Mouse (Mus musculus): ENCODE data around the gene Fbxo10. TPM values are rescaled to one million over a fixed set of nuclear protein-coding genes. Genes with fewer than 3 reads are reported as not detected.

Fbxo10 gene
- 16.3 and 19.2 TPM in 2 replicates for polyA plus RNA-seq (2012; rRNA removed)

DNA sequence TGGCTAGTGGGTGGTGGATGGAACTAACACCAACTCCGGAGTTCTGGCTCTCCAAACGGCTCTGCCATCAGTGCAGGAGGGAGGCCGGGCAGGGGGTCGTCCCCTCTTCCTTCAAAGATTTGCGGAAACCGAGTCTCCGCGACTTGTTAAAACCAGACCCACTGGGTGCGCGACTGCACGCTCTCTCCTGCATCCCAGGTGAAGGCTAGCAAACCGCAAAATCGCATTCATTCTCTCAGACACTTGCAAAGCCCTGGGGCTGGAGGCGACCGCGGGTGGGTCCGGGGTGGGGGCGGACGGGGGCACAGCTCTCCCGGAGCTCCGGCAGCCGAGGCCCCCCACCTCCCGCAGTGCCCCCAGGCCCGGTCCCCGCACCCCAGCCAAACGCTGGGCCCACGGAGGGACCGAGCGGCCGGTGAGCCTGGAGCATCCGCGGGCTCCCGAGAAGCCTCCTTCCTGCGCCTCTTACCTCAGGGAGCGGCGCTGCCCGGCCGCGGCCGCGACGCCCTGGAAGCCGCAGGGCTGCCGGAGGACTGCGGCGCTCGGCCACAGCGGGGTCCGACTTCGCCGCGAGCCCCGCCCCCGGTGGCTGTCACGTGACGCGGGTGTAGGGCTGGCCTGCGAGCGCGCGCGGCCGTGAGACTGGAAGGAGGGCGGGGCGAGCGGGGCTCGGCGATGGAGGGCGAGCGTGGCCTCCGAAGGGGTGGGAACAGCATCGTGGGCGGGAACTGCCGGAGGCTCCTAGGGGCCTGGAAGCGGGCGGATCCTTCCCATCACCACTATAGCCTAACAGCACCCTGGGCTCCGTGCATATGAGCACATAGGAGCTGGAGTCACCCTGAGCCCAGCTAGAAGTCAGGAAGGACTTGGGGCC lies at the start of gene Fbxo10:
Gene Fbxo10, minus strand, starts transcription at position 584 of the 874 bp plus-strand sequence.
- peak within 1 kb of the TSS; percentile 76 for H3K4me3 ChIP-seq (ENCODE audit: control insufficient read depth, insufficient read depth, low read length)
- under 1% methylated on average over 77 of the region's 77 CpGs for WGBS
- TF ChIP-seq POLR2A (IDR thresholded peaks at IDR 0.05; ENCODE audit: control insufficient read depth, extremely low read depth, insufficient read depth, low read length, poor library complexity) (no peak), CTCF (IDR thresholded peaks at IDR 0.05; ENCODE audit: borderline replicate concordance, control insufficient read depth, extremely low read depth, insufficient read depth, low read length, poor library complexity) (peak; percentile 29; the same call in 1 of the 2 replicates)
- no peak within 1 kb of the TSS for H3K27ac ChIP-seq (ENCODE audit: control insufficient read depth, insufficient read depth, low read length)
- H3K27me3 ChIP-seq (ENCODE audit: control insufficient read depth, insufficient read depth, low read length): no peaks in the 10 kb centered on the region
- DNase-seq: peak; percentile 92
- H3K4me1 ChIP-seq (replicated peaks; ENCODE audit: control insufficient read depth, insufficient read depth, low read length): peaks cover 5% of the 10 kb centered on the region; the same call in 1 of the 2 replicates
- no peaks in the 10 kb centered on the region for H3K36me3 ChIP-seq (ENCODE audit: control insufficient read depth, insufficient read depth, low read length)

DNA sequence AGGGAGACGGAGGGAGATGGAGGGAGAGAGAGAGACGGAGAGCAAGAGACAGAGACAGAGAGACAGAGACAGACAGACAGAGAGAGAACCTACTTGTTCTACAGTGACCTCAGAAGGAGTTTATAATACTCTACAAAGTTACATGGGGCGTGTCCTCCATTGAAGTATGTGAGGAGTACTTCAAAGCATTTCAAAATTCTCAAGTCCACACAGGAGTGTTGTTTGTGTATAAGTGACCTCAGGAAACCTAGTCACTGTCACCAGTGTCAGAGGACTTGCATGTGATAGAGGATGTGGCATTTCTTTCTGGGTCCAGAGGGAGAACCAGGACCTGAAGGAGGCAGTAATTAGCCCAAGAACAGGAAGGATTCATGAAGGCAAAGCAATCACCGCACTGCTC lies 46.6 kb upstream of the Fbxo10 start:
- no peaks in the 10 kb centered on the region for H3K4me1 ChIP-seq (replicated peaks; ENCODE audit: control insufficient read depth, insufficient read depth, low read length)
- WGBS: 69% methylated on average over 4 of the region's 4 CpGs

DNA sequence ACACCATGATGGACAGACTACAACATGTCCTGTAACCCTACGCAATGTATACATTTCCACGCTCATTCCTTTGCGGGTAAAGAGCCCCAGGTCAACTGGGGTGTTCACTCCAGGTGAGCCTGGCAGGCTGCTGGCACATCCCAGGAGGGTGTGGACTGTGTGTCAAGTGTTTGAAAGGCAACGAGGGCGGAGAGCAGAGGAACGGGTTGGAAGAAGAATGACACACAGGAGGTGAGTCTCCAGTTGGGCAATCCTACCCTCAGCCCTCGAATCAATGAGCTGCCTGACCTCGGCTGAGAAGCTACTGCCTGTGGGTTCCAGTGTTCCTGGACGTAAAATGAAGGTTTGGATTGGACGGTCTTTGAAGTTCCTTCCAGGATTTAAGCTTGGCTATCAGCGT lies 36.9 kb upstream of the Fbxo10 start:
- no peak overlapping the region for H3K27ac ChIP-seq (ENCODE audit: control insufficient read depth, insufficient read depth, low read length)

More for the DNA sequence above, 46.6 kb upstream of the Fbxo10 start:
- no peak overlapping the region for H3K4me3 ChIP-seq (ENCODE audit: control insufficient read depth, insufficient read depth, low read length)
- no peak for DNase-seq
- no peak overlapping the region for H3K27ac ChIP-seq (ENCODE audit: control insufficient read depth, insufficient read depth, low read length)
- no peak for TF ChIP-seq POLR2A (IDR thresholded peaks at IDR 0.05; ENCODE audit: control insufficient read depth, extremely low read depth, insufficient read depth, low read length, poor library complexity)
- no peak for TF ChIP-seq CTCF (IDR thresholded peaks at IDR 0.05; ENCODE audit: borderline replicate concordance, control insufficient read depth, extremely low read depth, insufficient read depth, low read length, poor library complexity)
- H3K36me3 ChIP-seq (ENCODE audit: control insufficient read depth, insufficient read depth, low read length): no peaks in the 10 kb centered on the region
- no peaks in the 10 kb centered on the region for H3K27me3 ChIP-seq (ENCODE audit: control insufficient read depth, insufficient read depth, low read length)

DNA sequence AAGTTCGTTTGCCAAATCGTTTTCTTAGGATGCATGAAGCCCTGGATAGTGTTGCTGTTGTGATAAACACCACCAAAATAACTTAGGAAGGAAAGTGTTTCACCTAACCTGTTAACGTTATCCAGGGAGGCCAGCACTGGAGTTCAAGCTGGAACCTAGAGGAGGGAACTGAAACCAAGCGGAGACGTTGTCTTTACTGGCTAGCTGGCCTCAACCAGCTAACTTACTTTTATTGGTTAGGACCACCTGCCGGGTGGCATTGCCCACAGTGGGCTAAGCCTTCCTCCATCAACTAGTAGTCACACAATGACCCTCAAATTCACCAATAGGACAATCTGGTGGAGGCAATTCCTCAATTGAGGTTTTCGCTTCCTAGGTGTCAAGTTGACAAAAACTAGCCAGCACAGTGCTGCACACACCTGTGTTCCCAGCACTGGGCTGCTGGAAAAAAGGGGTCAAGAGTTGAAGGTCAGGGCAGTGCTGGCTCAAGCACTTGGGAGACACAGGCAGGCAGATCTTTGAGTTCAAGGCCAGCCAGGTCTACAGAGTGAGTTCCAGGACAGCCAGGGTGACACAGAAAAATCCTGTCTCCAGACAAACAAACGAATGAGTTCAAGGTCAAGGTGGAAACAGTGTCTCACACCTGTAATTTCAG lies 24.2 kb upstream of the Fbxo10 start:
- H3K27me3 ChIP-seq (ENCODE audit: control insufficient read depth, insufficient read depth, low read length): no peaks in the 10 kb centered on the region
- TF ChIP-seq CTCF (IDR thresholded peaks at IDR 0.05; ENCODE audit: borderline replicate concordance, control insufficient read depth, extremely low read depth, insufficient read depth, low read length, poor library complexity): no peak
- no peak for TF ChIP-seq POLR2A (IDR thresholded peaks at IDR 0.05; ENCODE audit: control insufficient read depth, extremely low read depth, insufficient read depth, low read length, poor library complexity)
- no peak for DNase-seq
- H3K4me3 ChIP-seq (ENCODE audit: control insufficient read depth, insufficient read depth, low read length): no peak overlapping the region
- peaks cover 4% of the 10 kb centered on the region for H3K4me1 ChIP-seq (replicated peaks; ENCODE audit: control insufficient read depth, insufficient read depth, low read length)
- peaks cover 10% of the 10 kb centered on the region for H3K36me3 ChIP-seq (ENCODE audit: control insufficient read depth, insufficient read depth, low read length)
- WGBS: 61% methylated on average over 8 of the region's 8 CpGs
- no peak overlapping the region for H3K27ac ChIP-seq (ENCODE audit: control insufficient read depth, insufficient read depth, low read length)

More for the DNA sequence above, 36.9 kb upstream of the Fbxo10 start:
- no peaks in the 10 kb centered on the region for H3K36me3 ChIP-seq (ENCODE audit: control insufficient read depth, insufficient read depth, low read length)
- WGBS: 90% methylated on average over 11 of the region's 11 CpGs
- no peaks in the 10 kb centered on the region for H3K27me3 ChIP-seq (ENCODE audit: control insufficient read depth, insufficient read depth, low read length)
- DNase-seq: no peak
- H3K4me3 ChIP-seq (ENCODE audit: control insufficient read depth, insufficient read depth, low read length): no peak overlapping the region
- no peaks in the 10 kb centered on the region for H3K4me1 ChIP-seq (replicated peaks; ENCODE audit: control insufficient read depth, insufficient read depth, low read length)
- TF ChIP-seq POLR2A (IDR thresholded peaks at IDR 0.05; ENCODE audit: control insufficient read depth, extremely low read depth, insufficient read depth, low read length, poor library complexity) (no peak), CTCF (IDR thresholded peaks at IDR 0.05; ENCODE audit: borderline replicate concordance, control insufficient read depth, extremely low read depth, insufficient read depth, low read length, poor library complexity) (no peak)

DNA sequence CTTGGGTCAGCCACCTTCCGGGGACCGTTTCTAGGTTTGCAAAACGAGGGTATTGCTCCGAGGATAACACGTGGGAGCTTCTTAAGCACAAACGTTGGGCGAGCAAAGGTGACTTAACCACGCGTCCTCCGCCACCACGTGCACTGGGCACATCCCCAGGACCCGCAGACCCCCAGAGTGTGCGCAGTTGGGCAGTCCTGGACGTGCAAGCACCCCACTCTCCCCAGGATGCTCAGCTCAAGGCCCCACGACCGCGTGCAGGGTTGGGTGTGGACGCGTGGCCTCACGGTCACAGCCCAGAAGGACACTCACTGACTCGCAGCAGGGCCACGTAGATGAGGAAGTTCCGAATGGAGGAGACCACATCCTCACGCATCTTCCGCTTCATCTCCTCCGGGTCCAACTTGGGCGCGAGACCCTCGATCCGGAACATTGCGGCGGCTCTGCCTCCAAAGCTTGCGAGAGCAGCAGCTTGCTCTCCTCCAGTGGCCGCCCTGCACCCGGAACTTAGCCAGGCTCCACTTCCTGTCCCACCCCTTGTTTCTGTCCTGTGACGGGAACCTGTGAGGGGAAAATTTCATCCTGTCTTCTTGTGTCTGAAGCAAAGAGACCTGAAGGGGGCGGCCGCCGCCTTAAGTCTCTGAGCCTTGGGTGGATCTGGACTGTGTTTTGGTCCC lies 23.3 kb upstream of the Fbxo10 start, which contains the start of gene Tomm5:
Gene Tomm5, minus strand, starts transcription at position 514 of the 677 bp plus-strand sequence.
- H3K27ac ChIP-seq (ENCODE audit: control insufficient read depth, insufficient read depth, low read length): no peak within 1 kb of the TSS
- TF ChIP-seq POLR2A (IDR thresholded peaks at IDR 0.05; ENCODE audit: control insufficient read depth, extremely low read depth, insufficient read depth, low read length, poor library complexity) (peak; percentile 78), CTCF (IDR thresholded peaks at IDR 0.05; ENCODE audit: borderline replicate concordance, control insufficient read depth, extremely low read depth, insufficient read depth, low read length, poor library complexity) (no peak)
- WGBS: under 1% methylated on average over 39 of the region's 39 CpGs
- H3K4me1 ChIP-seq (replicated peaks; ENCODE audit: control insufficient read depth, insufficient read depth, low read length): peaks cover 4% of the 10 kb centered on the region
- H3K36me3 ChIP-seq (ENCODE audit: control insufficient read depth, insufficient read depth, low read length): peaks cover 10% of the 10 kb centered on the region
- H3K4me3 ChIP-seq (ENCODE audit: control insufficient read depth, insufficient read depth, low read length): peak within 1 kb of the TSS; percentile 96
- H3K27me3 ChIP-seq (ENCODE audit: control insufficient read depth, insufficient read depth, low read length): no peaks in the 10 kb centered on the region
- DNase-seq: peak; percentile 90

DNA sequence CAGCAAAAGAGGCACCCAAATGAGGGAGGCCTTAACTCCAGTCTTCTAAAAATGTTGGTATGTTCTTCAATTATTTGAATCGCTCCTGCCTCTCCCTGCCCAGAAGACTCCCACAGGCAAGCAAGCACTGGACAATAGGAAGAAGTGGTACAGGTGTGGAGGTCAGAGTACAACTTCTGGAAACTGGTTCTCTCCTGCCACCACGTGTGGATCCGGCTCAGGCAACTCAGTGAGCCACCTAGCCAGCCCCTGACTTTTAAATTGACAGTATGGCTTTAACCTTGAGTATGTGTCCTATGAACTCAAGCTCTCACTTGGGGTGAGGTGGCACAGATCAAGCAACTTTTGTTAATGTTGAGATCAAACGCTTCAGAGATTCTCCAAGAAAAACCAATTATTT lies 22.7 kb upstream of the Fbxo10 start:
- H3K36me3 ChIP-seq (ENCODE audit: control insufficient read depth, insufficient read depth, low read length): peaks cover 10% of the 10 kb centered on the region
- H3K27me3 ChIP-seq (ENCODE audit: control insufficient read depth, insufficient read depth, low read length): no peaks in the 10 kb centered on the region
- H3K4me1 ChIP-seq (replicated peaks; ENCODE audit: control insufficient read depth, insufficient read depth, low read length): peaks cover 4% of the 10 kb centered on the region
- no peak for TF ChIP-seq CTCF (IDR thresholded peaks at IDR 0.05; ENCODE audit: borderline replicate concordance, control insufficient read depth, extremely low read depth, insufficient read depth, low read length, poor library complexity)
- TF ChIP-seq POLR2A (IDR thresholded peaks at IDR 0.05; ENCODE audit: control insufficient read depth, extremely low read depth, insufficient read depth, low read length, poor library complexity): no peak
- H3K27ac ChIP-seq (ENCODE audit: control insufficient read depth, insufficient read depth, low read length): no peak overlapping the region
- no peak for DNase-seq
- peak overlapping the region; percentile 29; the same call in 1 of the 2 replicates for H3K4me3 ChIP-seq (ENCODE audit: control insufficient read depth, insufficient read depth, low read length)
- 13% methylated on average over 4 of the region's 4 CpGs for WGBS
